Mouse (Mus musculus): ENCODE results near the gene Lrrtm4. TPM values are rescaled to one million over a fixed set of nuclear protein-coding genes. Genes with fewer than 3 reads are reported as not detected.

Gene Lrrtm4
- total RNA-seq (2014; rRNA removed) (30.4 and 34.3 TPM in 2 replicates), polyA plus RNA-seq (2015; fragmentation: Nextera tagmentation; extraction: Ambion mirVana) (17.5 and 18.5 TPM in 2 replicates)

DNA sequence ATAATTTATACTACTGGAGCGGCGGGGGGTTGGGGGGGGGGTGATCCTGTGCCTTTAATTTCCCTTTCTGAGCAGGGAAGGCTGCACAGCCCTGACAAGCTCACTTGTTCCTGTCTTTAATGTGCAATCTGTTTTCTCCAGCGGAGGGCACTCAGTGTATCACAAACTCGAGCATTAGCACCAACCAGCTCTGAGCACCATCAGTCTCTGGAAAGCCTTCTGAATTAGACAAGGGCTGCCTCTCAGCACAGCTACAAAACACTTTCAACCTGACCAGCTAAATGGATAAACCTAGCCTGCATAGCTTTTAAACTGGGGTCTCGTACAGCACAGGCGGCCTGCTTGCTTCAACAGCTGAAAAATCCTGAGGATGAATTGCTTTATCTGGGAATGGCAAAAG is at the start of gene Lrrtm4:
Gene Lrrtm4, plus strand, starts transcription at position 113 of the 400 bp plus-strand sequence.
- no peaks in the 10 kb centered on the region for H3K4me1 ChIP-seq (ENCODE audit: insufficient read depth, low read length)
- peak within 1 kb of the TSS; percentile 66 for H3K4me2 ChIP-seq (ENCODE audit: low read depth, low read length)
- H3K9ac ChIP-seq (replicated peaks; ENCODE audit: low read length) = peak within 1 kb of the TSS; percentile 60
- peak within 1 kb of the TSS; percentile 49 for H3K4me3 ChIP-seq (ENCODE audit: low read length)
- no peaks in the 10 kb centered on the region for H3K9me3 ChIP-seq (ENCODE audit: low read length)
- no peaks in the 10 kb centered on the region for H3K36me3 ChIP-seq (ENCODE audit: insufficient read depth, low read length)
- 10% methylated on average over 6 of the region's 6 CpGs for WGBS
- DNase-seq (ENCODE audit: low spot score) (peak; percentile 88), ATAC-seq (peak; percentile 92)
- H3K27ac ChIP-seq = peak within 1 kb of the TSS; percentile 74; the same call in 1 of the 2 replicates
- TF ChIP-seq CTCF (IDR thresholded peaks at IDR 0.05; ENCODE audit: low read depth) = peak; percentile 67
- H3K27me3 ChIP-seq (ENCODE audit: insufficient read depth, low read length) = no peaks in the 10 kb centered on the region

DNA sequence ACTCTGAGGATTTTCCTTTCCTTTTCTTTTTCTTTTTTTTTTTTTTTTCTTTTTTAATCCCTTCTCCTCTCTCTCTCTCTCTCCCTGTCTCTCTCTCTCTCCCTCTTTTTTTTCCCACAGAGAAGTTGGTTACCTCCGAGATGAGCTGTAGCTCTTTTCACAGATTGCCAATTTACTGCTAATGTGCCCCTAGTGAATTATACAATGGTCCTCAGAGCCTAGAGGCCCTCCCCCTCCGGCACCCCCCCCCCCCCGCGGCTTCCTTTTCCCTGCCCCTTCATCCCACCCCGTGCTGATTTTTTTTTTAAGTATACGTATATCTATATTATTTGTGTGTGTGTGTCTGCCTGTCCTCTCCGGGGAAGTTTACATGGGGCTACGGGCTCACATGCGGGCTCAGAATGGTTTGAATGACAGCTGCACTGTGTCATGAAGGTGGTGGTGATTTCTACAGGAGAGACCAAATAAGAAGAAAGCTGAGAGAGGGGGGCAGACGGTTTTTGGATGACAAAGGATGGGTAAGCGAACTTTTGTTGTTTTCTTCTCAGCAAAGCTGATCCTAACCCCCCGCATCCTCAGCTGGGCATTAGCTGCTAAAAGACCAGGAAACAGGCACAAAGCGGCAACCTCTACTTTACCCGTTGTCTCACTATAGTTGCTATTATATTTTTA is 648 bp downstream of the Lrrtm4 start:
- Histone ChIP-seq H3K4me2 (ENCODE audit: low read depth, low read length) (peak overlapping the region; percentile 66), H3K27me3 (ENCODE audit: insufficient read depth, low read length) (no peaks in the 10 kb centered on the region), H3K9ac (replicated peaks; ENCODE audit: low read length) (peak overlapping the region; percentile 60), H3K4me3 (ENCODE audit: low read length) (peak overlapping the region; percentile 49), H3K27ac (peak overlapping the region; percentile 74; the same call in 1 of the 2 replicates), H3K36me3 (ENCODE audit: insufficient read depth, low read length) (no peaks in the 10 kb centered on the region), H3K9me3 (ENCODE audit: low read length) (no peaks in the 10 kb centered on the region), H3K4me1 (ENCODE audit: insufficient read depth, low read length) (no peaks in the 10 kb centered on the region)
- DNase-seq (ENCODE audit: low spot score) = peak; percentile 39
- ATAC-seq = peak; percentile 56
- WGBS = 3% methylated on average over 14 of the region's 14 CpGs
- TF ChIP-seq CTCF (IDR thresholded peaks at IDR 0.05; ENCODE audit: low read depth) = no peak

DNA sequence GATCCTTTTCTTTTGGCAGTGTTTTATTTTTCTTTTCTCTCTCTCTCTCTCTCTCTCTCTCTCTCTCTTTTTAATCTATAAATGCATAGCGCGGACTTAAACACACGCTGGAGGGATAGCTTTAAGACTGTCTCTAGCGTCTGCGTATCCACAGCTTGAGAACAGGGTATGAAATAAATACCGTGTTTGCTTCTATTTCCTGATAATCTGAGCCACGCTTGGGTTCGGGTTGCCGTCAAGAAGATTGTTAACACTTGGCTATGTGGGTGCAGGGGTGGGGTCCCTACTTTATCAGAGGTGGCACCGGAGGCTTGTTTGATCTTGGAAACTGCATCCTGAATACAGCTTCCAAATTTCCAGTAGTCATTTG is 1.2 kb downstream of the Lrrtm4 start:
- 1% methylated on average over 10 of the region's 10 CpGs for WGBS
- DNase-seq (ENCODE audit: low spot score) (peak; percentile 50), ATAC-seq (peak; percentile 43; the same call in 1 of the 2 replicates)
- Histone ChIP-seq H3K4me1 (ENCODE audit: insufficient read depth, low read length) (no peaks in the 10 kb centered on the region), H3K4me3 (ENCODE audit: low read length) (peak overlapping the region; percentile 49), H3K27ac (peak overlapping the region; percentile 74; the same call in 1 of the 2 replicates), H3K4me2 (ENCODE audit: low read depth, low read length) (peak overlapping the region; percentile 66), H3K27me3 (ENCODE audit: insufficient read depth, low read length) (no peaks in the 10 kb centered on the region), H3K9me3 (ENCODE audit: low read length) (no peaks in the 10 kb centered on the region), H3K36me3 (ENCODE audit: insufficient read depth, low read length) (no peaks in the 10 kb centered on the region), H3K9ac (replicated peaks; ENCODE audit: low read length) (peak overlapping the region; percentile 60)
- no peak for TF ChIP-seq CTCF (IDR thresholded peaks at IDR 0.05; ENCODE audit: low read depth)

DNA sequence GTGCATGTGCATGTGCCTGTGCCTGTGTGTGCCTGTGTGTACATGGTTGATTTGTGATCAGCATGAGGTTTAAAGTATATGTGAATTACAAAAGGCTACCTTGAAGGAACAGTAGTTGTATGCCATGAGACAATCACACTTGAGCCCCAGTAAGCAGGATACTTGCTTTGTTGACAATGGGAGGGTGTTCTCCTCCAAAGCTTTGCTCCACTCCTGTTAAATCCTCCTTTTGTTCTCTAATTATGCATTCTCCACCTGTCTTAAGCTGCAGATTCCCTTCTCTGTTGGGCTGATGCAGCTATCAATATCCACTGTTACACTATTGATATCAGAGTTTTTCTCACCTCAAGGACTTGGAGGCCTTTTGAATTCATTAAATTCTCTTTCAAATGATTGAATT is 38.2 kb downstream of the Lrrtm4 start:
- Histone ChIP-seq H3K4me1 (ENCODE audit: insufficient read depth, low read length) (no peaks in the 10 kb centered on the region), H3K36me3 (ENCODE audit: insufficient read depth, low read length) (no peaks in the 10 kb centered on the region), H3K4me3 (ENCODE audit: low read length) (no peak overlapping the region), H3K27ac (no peak overlapping the region), H3K9ac (replicated peaks; ENCODE audit: low read length) (no peak overlapping the region), H3K27me3 (ENCODE audit: insufficient read depth, low read length) (no peaks in the 10 kb centered on the region), H3K4me2 (ENCODE audit: low read depth, low read length) (no peak overlapping the region), H3K9me3 (ENCODE audit: low read length) (no peaks in the 10 kb centered on the region)
- no peak for ATAC-seq
- TF ChIP-seq CTCF (IDR thresholded peaks at IDR 0.05; ENCODE audit: low read depth) = no peak
- DNase-seq (ENCODE audit: low spot score) = no peak

DNA sequence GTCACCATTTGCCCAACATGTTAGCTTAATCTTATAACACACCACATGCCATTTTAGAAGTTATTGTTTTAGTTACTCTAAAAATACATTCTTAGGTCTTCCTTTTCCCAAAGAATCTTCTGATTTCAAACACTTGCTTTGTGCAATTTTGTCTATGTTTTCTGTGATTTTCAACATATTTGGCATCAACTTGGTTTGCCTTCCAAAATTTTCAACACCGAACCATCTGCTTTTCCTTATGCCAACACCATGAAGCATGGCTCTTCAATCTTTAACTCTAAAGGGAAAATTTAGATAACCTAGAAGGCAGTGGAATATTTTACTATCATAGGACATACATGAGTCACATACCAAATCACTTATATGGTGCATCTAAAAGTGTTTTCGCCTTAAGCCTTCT is 59.3 kb downstream of the Lrrtm4 start:
- Histone ChIP-seq H3K36me3 (ENCODE audit: insufficient read depth, low read length) (no peaks in the 10 kb centered on the region), H3K9me3 (ENCODE audit: low read length) (no peaks in the 10 kb centered on the region), H3K9ac (replicated peaks; ENCODE audit: low read length) (no peak overlapping the region), H3K4me3 (ENCODE audit: low read length) (no peak overlapping the region), H3K27ac (no peak overlapping the region), H3K27me3 (ENCODE audit: insufficient read depth, low read length) (no peaks in the 10 kb centered on the region), H3K4me2 (ENCODE audit: low read depth, low read length) (no peak overlapping the region), H3K4me1 (ENCODE audit: insufficient read depth, low read length) (no peaks in the 10 kb centered on the region)
- WGBS = 97% methylated on average over 2 of the region's 2 CpGs
- TF ChIP-seq CTCF (IDR thresholded peaks at IDR 0.05; ENCODE audit: low read depth) = no peak
- DNase-seq (ENCODE audit: low spot score) (no peak), ATAC-seq (no peak)

DNA sequence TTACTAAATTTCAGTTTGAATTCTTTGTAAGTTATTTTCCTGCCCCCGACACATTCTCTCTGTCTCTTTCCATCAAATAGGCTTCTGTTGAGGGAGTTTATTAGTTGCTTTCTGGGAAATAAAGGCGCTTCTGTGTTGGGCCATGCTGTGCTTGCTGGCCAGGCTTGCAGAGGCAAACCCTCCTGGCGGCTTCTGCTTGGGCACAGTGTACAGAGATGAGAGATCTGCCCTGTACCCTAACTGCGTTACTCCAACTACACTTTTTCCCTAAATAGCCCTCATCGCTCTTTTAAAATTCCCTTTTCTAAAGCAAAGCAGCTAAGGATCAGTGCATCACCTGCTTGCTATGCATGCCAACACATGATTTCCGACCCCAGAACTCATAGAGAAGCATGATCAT is 60.6 kb downstream of the Lrrtm4 start:
- WGBS = 71% methylated on average over 6 of the region's 6 CpGs
- no peak for ATAC-seq
- no peak overlapping the region for H3K9ac ChIP-seq (replicated peaks; ENCODE audit: low read length)
- H3K4me2 ChIP-seq (ENCODE audit: low read depth, low read length) = no peak overlapping the region
- H3K27me3 ChIP-seq (ENCODE audit: insufficient read depth, low read length) = no peaks in the 10 kb centered on the region
- TF ChIP-seq CTCF (IDR thresholded peaks at IDR 0.05; ENCODE audit: low read depth) = no peak
- no peaks in the 10 kb centered on the region for H3K9me3 ChIP-seq (ENCODE audit: low read length)
- no peak overlapping the region for H3K4me3 ChIP-seq (ENCODE audit: low read length)
- H3K4me1 ChIP-seq (ENCODE audit: insufficient read depth, low read length) = no peaks in the 10 kb centered on the region
- H3K36me3 ChIP-seq (ENCODE audit: insufficient read depth, low read length) = no peaks in the 10 kb centered on the region
- no peak overlapping the region for H3K27ac ChIP-seq
- DNase-seq (ENCODE audit: low spot score) = no peak

DNA sequence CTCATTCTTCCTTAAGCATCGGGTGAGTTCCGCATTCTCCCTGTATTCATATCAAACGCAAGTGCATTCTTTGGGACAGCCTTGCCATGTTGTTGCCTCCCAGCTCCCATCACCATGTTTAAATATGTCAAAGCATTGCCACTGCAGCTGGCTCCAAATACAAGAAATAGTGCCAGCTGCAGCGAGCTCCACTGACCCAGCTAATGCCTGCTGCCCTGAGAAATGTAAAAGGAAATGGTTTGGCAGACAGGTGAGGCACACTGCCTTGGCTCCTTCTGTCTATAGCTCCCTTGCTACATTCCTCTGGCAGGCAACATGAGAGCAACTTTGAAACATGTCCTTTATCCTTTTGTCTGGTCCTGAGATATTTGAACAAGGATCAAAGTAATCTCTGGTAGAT is 76.2 kb downstream of the Lrrtm4 start:
- ATAC-seq = no peak
- peak; percentile 17 for DNase-seq (ENCODE audit: low spot score)

More for the DNA sequence above, 76.2 kb downstream of the Lrrtm4 start:
- Histone ChIP-seq H3K27ac (no peak overlapping the region), H3K27me3 (ENCODE audit: insufficient read depth, low read length) (no peaks in the 10 kb centered on the region), H3K36me3 (ENCODE audit: insufficient read depth, low read length) (no peaks in the 10 kb centered on the region), H3K4me3 (ENCODE audit: low read length) (no peak overlapping the region), H3K4me1 (ENCODE audit: insufficient read depth, low read length) (no peaks in the 10 kb centered on the region), H3K9ac (replicated peaks; ENCODE audit: low read length) (no peak overlapping the region), H3K4me2 (ENCODE audit: low read depth, low read length) (no peak overlapping the region), H3K9me3 (ENCODE audit: low read length) (no peaks in the 10 kb centered on the region)
- 50% methylated on average over 4 of the region's 4 CpGs for WGBS
- no peak for TF ChIP-seq CTCF (IDR thresholded peaks at IDR 0.05; ENCODE audit: low read depth)

All from hindbrain, postnatal 0 days (tissue).